Mouse (Mus musculus) adipocyte (in vitro differentiated cells): ENCODE measurements at regions not wholly inside any gene's neighbourhood (a gene's known extent, or its start where the extent isn't known, plus 50 kb on each side); places are given as distances from the start of the nearest gene placed in this dataset.

Source experiments
- DNase-seq: peaks from one replicate; pipeline ENCODE4 v3.0.0-alpha.2; 2016; ENCODE audit warnings: low spot score

DNA sequence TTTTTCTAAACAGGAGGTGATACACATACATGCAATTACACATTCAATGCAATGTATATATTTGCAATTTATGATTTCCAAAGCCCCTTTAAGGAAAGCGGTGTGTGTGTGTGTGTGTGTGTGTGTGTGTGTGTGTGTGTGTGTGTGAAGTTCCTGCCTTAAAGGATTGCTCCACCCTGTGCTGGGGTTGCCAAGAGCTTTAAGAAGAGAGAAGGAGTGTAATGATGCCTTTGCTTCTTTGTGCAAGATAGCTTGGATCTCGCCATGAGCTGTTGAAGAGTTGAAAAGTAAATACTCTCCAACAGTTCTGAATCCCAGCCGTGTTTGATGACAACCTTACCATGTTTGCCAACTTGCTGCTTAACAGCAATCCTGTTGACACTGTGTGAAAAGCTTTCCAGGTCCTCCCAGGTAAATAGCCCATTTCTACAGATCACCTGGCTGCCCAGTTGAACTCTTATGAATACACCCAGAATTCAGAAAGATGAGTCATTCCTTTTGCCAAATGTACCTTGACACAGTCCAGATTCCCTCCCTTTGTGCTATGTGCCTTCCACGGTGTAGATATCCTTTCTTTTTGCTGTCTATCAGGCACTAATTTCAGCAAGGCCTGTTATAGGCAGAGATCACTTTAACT lies 216.3 kb downstream of the Ikzf2 start:
- no peak for DNase-seq

DNA sequence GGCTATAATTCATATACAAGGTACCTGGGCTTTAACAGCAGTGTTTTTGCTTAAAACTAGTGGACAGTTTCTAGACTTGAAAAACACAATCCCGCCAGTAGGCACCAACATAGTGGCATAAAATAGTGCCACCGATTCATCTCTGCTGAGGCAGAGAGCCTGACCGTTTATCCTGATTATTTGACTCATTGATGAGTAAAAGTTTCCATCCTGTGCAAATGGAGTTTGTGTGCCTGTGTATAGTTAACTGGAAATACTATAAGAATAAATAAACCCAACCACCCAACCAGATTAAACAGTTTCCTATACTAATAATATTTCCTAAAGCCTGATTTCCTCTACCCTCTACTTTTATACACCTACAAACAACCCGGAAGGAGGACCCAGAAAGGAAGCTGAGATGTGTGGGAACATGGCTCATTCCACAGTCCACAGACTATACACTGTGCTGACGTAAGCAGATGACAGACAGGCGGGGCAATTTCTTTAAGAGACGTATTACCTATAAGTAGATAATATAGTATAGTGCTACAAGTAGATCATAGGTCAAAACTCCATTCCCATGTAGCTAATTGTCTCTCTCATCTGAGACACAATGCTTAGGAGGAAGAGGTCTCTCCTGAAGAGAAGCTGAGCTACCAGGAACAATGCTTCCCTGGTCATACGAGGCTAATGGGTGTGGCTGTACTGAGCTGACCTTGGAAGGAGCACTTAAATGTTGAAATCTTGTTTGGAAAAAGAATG lies 217.7 kb downstream of the Ikzf2 start:
- no peak for DNase-seq

DNA sequence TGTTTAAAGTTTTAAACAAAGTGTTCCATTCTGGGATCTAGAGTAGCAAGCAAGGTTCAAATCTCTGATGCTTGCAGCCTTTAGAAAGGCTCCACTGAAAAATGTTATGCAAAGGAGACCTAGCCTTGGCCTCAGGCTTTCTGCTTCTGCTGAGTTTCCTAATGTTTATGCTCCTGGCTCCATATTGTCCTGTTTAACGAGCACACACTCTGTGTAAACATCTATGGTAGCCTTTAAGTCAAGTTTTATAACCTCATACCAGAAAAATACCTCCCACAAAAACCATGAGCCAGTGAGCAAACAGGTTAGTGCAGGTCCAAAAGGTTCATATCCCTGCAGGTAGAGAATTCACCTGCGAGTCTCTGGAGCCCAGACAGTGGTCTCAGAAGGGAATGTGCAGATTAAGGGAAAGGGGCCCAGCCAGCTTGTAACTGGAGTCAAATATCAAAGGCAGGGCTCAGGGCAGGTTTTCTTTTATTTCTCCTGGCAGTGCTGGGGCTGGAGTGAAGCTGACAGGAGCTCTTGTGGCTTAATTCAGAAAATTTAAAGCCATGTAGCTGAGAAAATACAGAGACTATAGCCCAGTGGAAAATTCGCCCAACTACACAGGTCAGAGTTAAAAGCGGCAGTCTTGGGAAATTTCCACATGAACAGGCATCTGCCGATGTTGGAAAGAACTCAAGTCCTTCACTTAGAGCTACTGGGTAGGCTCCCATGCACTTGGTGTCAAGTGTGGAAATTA lies 220.3 kb downstream of the Ikzf2 start:
- peak; percentile 46 for DNase-seq

DNA sequence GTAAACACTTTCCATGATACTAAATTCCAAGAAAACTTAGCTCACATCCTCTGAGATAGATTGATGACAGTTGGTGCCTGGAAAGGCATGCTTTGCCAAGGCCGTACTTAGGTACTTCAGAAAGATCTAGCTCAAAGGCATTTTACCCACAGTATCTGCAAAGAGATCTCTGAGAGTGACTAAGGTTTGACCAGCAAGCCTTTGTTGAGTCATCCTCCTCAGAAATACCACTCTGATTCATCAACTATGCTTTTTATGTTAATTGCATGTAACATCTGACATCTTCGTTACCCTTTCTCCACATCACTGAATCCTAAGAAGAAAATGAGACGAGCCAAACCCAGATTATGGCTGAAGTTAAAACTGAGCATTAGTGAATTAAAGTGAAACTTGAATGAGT lies 225.9 kb downstream of the Ikzf2 start:
- DNase-seq: no peak

DNA sequence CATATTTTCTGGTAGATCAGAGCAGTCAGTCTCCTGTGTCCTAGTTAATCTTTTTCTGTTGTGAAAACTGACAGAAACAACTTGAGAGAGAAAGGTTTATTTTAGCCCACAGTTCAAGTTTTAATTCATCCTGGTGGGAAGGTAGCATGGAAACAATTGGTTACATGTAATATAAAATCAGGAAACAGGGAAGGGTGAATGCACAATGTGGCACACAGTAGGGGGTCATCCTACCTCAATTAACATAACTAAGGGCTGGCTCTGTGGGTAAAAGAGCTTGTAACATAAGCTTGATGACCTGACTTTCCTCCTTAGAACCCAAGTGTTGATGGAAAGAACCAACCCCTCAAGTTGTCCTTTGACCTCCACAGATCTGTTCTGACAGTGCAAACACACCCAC lies 227.1 kb downstream of the Ikzf2 start:
- DNase-seq: no peak

DNA sequence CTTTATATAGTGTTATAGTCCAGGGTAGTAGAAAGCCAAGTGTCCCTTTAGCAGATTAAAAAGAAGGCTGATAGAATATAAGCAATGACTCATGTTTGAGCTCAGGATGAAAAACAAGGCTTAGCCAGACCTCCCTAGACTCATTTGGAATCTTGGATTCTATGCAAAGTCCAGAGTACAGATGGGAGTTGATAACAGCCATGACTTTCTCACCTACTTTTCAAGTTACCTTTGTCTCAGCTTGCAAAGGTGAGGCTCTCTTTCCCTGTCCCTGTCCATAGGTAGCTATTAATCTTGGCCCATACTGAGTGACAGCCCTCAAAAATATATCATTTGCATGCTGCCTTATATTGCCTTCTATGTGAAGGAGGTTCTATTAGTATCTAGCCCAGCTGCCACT lies 229.6 kb downstream of the Ikzf2 start:
- DNase-seq: no peak

DNA sequence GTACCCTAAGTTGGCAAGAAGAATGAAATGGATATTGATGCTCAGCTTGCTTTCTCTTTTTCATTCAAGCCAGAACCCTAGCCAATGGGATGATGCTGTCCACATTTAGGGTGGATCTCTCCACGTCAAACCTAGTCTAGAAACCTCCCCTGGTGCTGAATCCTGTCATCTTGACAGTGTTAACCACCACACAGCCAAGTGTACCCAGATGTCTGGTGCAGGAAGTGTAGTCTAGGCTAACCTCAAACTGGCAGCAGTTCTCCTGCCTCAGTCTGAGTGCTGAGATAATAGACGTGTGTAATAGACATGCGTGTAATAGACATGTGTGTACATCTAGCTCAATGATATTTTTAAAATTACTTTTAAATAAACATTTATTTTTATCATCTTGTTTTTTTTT lies 233.1 kb downstream of the Ikzf2 start:
- no peak for DNase-seq

DNA sequence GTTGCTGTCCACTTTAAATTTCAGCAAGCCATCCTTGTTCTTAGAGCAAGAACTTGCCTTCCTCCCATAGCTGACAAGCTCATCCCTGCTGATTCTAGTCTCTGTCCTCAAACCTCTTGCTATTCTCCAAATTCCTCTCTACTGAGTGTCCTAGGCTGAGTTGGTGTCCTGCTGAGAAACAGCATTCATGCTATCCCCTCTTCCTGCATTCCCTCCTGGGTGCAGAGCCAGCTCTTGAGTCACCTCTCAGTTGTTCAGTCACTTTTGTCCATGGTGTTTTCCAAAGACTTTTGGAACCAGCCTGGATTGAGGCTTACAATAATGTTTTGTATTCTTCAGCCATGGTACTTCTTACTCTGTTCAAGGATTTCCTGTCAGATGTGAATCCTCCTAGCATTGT lies 234.1 kb downstream of the Ikzf2 start:
- no peak for DNase-seq

DNA sequence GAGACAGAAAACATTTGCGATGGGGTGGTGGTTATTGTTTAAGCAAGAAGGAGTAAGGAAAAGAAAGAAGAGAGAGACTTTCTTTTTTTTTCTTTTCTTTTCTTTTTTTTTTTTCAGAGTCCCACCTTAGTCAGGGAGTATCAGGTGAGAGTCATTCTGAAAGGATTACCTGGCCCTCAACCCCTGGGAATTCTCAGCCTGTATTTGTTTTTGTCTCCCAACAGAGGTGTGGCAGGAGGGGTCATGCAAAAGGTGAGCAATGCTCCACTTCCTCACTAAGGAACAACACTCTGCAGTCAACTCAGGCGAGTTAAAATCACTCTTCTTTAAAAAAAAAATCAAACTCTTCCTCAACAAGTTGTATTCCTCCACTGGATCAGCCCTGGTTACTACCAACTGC lies 236.6 kb downstream of the Ikzf2 start:
- DNase-seq: no peak

DNA sequence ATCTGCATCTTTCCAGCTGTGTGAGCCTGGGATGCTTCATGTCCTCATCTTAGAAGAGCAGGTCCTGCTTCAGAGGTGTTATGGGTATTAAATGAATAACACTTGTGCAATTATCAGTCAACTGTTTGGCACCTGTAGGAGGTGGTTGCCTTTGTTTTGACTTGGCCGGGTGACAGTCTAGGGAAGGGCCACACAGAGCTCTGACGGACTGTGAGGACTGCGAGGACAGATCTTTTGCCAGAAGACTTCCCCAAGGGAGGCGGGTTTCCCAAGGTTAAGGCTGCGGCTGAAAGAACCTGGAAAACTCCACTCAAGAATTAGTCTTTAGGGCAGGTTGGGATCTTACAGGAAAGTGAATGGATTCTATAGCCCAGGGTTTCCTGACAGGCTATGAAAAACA lies 239.8 kb downstream of the Ikzf2 start:
- peak; percentile 14 for DNase-seq

DNA sequence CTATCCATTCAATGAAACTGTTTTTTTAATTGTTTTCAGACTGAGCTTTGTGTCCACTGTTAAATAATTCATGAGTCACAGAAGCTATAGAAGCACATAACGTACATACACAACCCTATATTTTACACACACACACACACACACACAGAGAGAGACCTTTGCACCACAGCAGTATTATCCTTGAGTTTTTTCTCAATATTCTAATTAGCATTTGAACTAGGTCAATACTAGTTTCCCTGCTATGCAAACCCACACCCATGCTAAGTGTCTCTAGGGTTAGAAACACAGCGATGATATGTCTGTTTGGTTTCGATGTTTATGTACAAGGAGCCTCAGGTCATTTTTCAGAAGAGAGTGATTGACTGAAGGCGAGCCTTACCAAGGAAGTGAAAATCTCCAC lies 242.3 kb downstream of the Ikzf2 start:
- no peak for DNase-seq

DNA sequence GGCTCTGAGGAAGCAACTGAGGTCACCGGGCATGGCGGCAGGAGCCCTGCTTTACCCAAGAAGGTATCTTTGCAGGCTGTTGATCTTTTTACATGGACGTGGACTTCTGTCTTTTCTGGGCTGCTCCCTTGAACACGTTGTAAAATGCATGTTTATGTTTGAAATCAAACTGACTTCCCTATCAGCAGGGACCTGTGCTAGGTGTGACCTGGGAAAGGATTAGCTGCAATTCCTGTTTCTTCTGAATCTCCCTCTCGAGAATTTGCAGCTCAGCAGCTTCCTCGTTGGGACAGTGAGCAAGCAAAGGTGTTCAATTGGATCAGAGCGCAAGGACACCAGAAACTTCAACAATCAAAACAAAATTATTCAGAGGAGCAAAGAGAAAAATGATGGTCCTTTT lies 243.6 kb downstream of the Ikzf2 start:
- no peak for DNase-seq

DNA sequence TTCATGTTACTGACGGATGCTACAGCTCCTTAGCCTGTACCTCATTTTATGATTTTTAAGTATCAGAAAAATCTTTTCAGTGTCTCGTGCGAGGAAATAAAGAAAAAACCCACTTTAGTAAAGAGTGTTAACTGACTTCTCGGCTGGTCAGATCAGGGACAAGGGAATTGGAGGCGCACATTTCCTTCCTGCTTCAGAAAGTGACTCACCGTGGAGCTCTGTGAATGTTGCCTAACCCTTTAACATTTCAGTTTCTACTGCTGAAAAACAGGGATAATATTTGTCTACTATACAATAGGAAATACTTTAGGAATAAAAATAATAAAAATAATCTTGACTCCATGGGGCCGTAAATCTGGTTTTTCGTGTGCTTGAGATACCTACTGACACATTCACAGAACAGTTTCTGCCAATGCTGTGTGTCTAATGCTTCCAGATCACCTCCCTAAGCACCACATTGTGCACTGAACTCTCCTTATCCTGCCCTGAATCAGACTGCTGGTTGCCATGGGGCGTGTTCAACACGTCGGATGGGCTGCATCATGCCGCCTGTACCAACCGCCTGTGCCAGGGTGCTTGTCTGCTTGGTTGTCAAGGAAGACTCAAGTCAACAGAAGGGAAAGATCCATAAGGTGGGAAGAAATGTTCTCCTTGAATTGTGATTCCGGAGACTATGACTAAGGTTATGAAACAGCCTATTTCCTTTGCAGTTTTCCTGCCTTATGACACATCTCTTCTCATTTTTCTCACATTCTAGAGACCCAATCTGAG lies 246.3 kb downstream of the Ikzf2 start:
- no peak for DNase-seq

DNA sequence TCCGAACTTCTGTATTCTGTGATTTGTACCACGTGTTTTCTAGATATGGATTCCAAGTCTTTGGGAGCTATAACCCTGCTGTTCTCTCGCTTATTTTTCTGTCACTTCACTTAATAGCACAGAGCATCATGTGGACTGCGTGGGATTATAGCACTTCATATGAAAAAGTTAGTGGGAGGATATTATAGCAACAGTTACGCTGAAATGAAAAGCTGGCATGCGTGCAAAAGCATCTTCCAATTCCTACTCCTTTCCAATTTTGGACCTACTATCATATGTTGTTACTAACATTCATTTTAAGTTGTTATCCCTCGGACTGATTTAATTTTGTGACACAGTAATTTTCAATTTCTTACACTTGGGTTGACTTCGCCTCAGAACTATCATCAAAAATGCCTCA lies 250.0 kb downstream of the Ikzf2 start:
- no peak for DNase-seq

DNA sequence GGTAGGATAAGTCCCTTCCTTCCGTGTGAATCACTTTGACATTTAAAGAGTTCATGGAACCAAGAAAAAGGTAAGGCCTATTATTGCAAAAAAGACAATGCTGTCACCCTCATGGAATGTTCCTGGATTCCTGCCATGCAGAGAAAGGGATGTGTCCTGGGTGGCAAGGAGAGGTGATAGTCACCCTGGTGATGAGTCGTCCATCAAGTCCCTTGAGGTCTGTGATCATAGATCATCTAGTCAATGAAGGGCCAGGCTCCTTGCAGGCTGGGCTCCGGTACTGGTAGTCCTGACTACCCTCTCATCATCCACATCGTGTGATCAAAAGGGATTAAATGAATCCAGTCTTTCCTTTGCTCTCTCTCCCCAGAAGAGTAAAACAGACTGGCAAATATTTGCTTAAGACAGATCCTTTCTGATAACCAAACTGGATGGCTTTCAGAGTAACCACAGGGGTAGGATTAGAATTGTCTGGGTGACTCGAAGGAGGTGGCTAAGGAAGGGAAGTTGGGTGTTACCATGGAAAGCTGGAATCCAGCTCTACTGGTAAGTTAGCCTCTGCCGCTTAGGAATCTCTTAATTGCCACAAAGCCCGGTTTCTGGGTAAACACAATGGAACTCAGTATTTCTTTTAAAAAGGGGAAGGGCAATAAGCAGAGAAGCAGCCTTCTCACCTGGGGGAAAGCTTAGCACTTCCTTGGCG lies 253.2 kb downstream of the Ikzf2 start:
- no peak for DNase-seq

DNA sequence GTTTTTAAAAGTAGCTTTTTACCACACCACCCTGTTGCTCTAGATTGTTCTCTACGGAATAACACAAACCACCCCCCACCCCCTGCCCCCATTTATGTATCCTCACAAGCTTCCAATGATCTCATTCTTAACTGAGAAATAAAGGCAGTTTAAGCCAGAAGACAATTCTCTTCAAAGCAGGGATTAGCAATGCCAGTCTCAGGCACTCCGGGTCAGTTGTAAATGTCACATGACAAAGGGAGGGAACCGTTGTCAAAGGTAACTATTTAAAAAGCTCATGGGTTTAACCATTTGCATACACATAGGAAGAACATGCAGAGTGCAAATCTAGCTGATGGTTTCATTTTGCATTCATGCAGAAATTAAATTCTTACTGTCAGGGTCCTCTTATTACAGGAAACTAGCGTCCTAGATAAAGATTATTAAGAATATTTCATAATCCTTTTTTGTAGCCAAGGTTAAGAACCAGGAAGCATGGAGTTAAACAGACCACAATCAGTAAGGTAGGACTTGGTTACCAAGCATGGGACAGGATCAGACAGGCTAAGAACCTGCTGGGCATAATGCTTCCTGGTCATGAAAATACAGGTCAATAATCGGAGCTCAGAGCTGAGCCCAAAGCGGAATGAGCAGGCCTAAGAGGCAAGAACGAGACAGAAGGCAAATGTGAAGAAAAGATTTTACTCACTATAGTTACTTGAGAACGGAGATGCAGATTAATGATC lies 256.2 kb downstream of the Ikzf2 start:
- no peak for DNase-seq

DNA sequence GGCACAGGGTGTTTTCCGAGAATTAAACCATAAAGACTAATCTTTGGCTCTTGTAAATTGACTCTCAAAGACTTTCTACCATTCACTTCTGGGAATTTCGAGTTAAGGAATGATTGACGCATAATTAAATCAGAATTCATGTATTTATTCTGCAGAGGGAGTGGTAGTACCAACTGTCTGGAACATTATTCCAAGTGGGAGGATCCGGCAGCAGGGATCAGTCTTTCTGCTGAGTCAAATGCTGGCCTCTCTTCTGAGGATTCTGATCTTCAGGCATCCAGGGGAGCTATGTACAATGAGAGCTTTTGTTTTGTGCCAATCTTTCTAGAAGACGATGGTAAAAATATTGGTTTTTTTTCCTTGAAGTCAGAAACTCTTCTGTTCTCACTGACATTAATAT lies 257.4 kb downstream of the Ikzf2 start:
- DNase-seq: no peak

DNA sequence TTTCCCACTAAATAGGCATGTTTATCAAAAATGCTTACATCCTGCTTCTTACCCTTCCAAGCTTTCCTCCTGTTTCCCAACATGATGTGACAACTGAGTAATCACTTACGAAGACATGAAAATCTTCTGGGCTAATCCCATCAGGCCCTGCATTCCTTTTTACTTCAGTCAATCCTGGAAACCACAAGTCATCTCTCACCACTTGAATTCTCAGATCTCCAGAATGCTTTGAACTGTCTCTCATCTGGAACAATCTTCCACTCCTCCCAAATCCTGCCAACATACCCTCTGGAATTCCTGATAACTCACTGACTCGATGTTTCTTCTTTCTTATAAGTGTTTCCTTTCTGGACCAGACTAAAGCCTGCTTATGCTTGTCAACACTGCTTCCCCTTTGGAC lies 289.4 kb downstream of the Ikzf2 start:
- no peak for DNase-seq

DNA sequence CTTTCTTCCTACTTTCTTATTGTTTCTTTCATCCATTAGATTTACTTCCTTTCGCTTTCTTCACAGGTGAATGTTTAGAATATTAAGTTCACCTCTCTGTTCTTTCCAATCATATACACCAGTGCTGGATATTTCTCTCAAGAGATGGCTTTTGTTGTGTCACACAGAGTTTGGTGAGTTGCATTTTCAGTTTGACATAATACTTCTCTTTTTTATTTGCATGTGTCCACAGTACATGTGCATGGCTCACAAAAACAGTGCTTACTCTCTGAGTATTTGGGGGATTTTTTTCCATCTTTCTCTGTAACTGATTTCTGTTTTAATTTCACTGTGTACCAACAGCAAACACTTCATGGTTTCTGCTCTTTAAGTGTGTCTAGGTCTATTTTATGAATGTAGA lies 274.5 kb upstream of the Erbb4 start:
- no peak for DNase-seq

DNA sequence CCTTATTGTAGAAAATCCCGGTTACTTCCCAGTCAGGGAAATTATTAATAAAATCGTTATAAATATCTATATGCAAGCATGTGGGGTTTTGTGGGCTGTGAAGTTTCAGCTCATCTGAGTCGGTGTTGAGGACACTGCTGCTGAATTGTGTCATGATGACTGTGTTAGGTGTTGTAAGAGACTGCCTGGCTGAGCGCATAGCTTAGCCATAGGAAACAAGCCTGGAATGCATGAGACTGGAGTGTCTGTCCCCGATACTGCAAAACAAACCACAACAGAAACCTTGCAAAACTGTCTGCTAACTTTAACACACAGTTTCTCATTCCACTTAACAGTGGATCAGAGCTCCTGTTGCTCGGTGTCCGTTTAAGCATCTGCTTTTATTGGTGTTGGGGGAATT lies 271.9 kb upstream of the Erbb4 start:
- peak; percentile 3 for DNase-seq
